9 mouse cellular contexts compared by ENCODE assay signal in genomic region chr4:48029652-48030051, GRCm38 (mm10). TPM values are rescaled to one million over a fixed set of nuclear protein-coding genes. Genes with fewer than 3 reads are reported as not detected.
DNase-seq lines count a peak whose midpoint lies in the region; ATAC-seq and TF ChIP-seq lines count a peak whose summit lies in the region.
"Had no signal": no experiment of that assay in that cellular context is flagged by ENCODE, and none has a peak within 500 bp of the region (broad histone marks: within the 10 kb centered on the region; RNA-seq: fewer than 3 reads in every experiment).

No protein-coding gene starts in this region.

- no peak overlapping the region for H3K27ac ChIP-seq in gastrocnemius, adult 2 months
- H3K27ac ChIP-seq: forebrain, embryonic 10.5 days had no signal

- ATAC-seq in erythroid progenitor cell, adult 5-6 weeks (replicated peaks; ENCODE audit: low FRiP score, poor library complexity, severe bottlenecking): no peak
- ATAC-seq in erythroblast, adult 5-6 weeks (replicated peaks; ENCODE audit: low FRiP score, poor library complexity, severe bottlenecking): no peak

- peak; percentile 47 for TF ChIP-seq CTCF in gastrocnemius, adult 2 months (IDR thresholded peaks at IDR 0.05)

- no peak overlapping the region for H3K4me3 ChIP-seq in gastrocnemius, adult 2 months
- H3K4me3 ChIP-seq: forebrain, embryonic 10.5 days had no signal

- no peak for DNase-seq in gastrocnemius, adult 2 months
- no peak for DNase-seq in gastrocnemius, postnatal 14 days
- peak; percentile 18 for DNase-seq in ovary, postnatal 14 days (ENCODE audit: low spot score)
- DNase-seq in ovary, postnatal 36 days (ENCODE audit: low spot score): no peak
- DNase-seq in embryo, embryonic 10 days (ENCODE audit: low spot score): peak; percentile 35
- peak; percentile 38 for DNase-seq in retina, postnatal 1 day

- intact Hi-C loops in gastrocnemius, adult 2 months (cut with DNase I): no loop called here
- intact Hi-C loops in gastrocnemius, postnatal 14 days (cut with DNase I; ENCODE audit: low total_unique reads): no loop called here

RNA-seq across cellular contexts. Expression of gene Nr4a3, which starts 15.3 kb away (rescaled TPM):
- 10 to 100 TPM; 14.2 to 15.0 TPM for total RNA-seq in gastrocnemius, adult 2 months (2021)
- 1 to 10 TPM; 2.4 to 6.2 TPM for total RNA-seq in gastrocnemius, postnatal 14 days (2021)
- total RNA-seq in erythroid progenitor cell, adult 5-6 weeks (2015; ENCODE audit: low replicate concordance): not detected in 2 replicates
- not detected in 2 replicates for total RNA-seq in erythroid progenitor cell, adult 5-6 weeks (2017; ENCODE audit: low replicate concordance)
- total RNA-seq in erythroblast, adult 5-6 weeks (2015; ENCODE audit: low replicate concordance): not detected in 2 replicates
- total RNA-seq in erythroblast, adult 5-6 weeks (2017; ENCODE audit: low replicate concordance): 1.7 TPM in 1 of 2 replicates, not detected in the other

Comparison
In these comparisons a context has a peak if more than half of its experiments do, and no peak if none do; other contexts are left out.
1. DNase-seq: peak in ovary, postnatal 14 days (single experiment), embryo, embryonic 10 days (single experiment) and retina, postnatal 1 day (single experiment); none in gastrocnemius, adult 2 months (single experiment), gastrocnemius, postnatal 14 days (single experiment) and ovary, postnatal 36 days (single experiment).